Mouse (Mus musculus): ENCODE measurements around the gene Fat3. TPM values are rescaled to one million over a fixed set of nuclear protein-coding genes. Genes with fewer than 3 reads are reported as not detected.

Fat3 gene
- polyA plus RNA-seq, 1 experiment from 2014 or later = 0.93 TPM

DNA sequence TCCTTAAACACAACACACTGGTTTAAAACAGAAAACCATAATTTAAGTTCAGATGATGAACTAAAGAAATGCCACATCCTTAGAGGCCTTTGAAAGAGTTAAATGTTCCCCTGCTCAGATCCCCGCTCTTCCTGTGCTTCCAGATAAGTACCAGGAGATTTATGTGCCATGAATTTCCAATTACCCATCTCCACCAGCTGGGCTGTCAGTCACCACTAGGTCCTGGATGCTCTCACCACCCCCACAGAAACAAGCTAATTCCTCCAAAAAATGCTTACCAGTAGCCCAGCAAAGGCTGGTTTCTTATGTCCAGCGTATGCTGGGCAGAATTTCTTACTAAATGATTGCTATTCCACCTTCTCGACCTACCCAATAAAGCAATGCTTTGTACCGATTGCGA lies 72.5 kb downstream of the Fat3 start:
- no peaks in the 10 kb centered on the region for H3K36me3 ChIP-seq (ENCODE audit: control insufficient read depth, insufficient read depth, low read length)
- ATAC-seq (ENCODE audit: low FRiP score, low TSS enrichment) (no peak), DNase-seq (ENCODE audit: low spot score) (no peak)
- no peaks in the 10 kb centered on the region for H3K9me3 ChIP-seq (ENCODE audit: control insufficient read depth, low read length)
- TF ChIP-seq EP300 (optimal IDR thresholded peaks at IDR 0.05) = no peak
- no peak for TF ChIP-seq CTCF (IDR thresholded peaks at IDR 0.05; ENCODE audit: low read depth)
- H3K27me3 ChIP-seq (ENCODE audit: control insufficient read depth, insufficient read depth, low read length) = no peaks in the 10 kb centered on the region
- no peak overlapping the region for H3K9ac ChIP-seq (ENCODE audit: low read length)
- H3K27ac ChIP-seq (replicated peaks) = no peak overlapping the region
- H3K4me1 ChIP-seq (replicated peaks; ENCODE audit: control insufficient read depth, insufficient read depth) = no peaks in the 10 kb centered on the region
- H3K4me2 ChIP-seq (replicated peaks; ENCODE audit: low read depth) = no peak overlapping the region
- 78% methylated on average over 5 of the region's 5 CpGs for WGBS
- H3K4me3 ChIP-seq (ENCODE audit: low read depth, low read length) = no peak overlapping the region

GRCm38 (mm10) chr9:16422707-16423106 lies 78.4 kb downstream of the Fat3 start:
- ATAC-seq (ENCODE audit: low FRiP score, low TSS enrichment) = no peak
- no peaks in the 10 kb centered on the region for H3K27me3 ChIP-seq (ENCODE audit: control insufficient read depth, insufficient read depth, low read length)
- DNase-seq (ENCODE audit: low spot score) = no peak
- no peak overlapping the region for H3K4me2 ChIP-seq (replicated peaks; ENCODE audit: low read depth)
- TF ChIP-seq CTCF (IDR thresholded peaks at IDR 0.05; ENCODE audit: low read depth) (no peak), EP300 (optimal IDR thresholded peaks at IDR 0.05) (no peak)
- H3K4me3 ChIP-seq (ENCODE audit: low read depth, low read length) = no peak overlapping the region
- no peaks in the 10 kb centered on the region for H3K9me3 ChIP-seq (ENCODE audit: control insufficient read depth, low read length)
- 72% methylated on average over 2 of the region's 2 CpGs for WGBS
- no peaks in the 10 kb centered on the region for H3K36me3 ChIP-seq (ENCODE audit: control insufficient read depth, insufficient read depth, low read length)
- no peak overlapping the region for H3K27ac ChIP-seq (replicated peaks)
- H3K4me1 ChIP-seq (replicated peaks; ENCODE audit: control insufficient read depth, insufficient read depth) = no peaks in the 10 kb centered on the region
- no peak overlapping the region for H3K9ac ChIP-seq (ENCODE audit: low read length)

GRCm38 (mm10) chr9:16402815-16403214 lies 98.3 kb downstream of the Fat3 start:
- no peak for ATAC-seq (ENCODE audit: low FRiP score, low TSS enrichment)
- H3K4me3 ChIP-seq (ENCODE audit: low read depth, low read length) = no peak overlapping the region
- H3K4me2 ChIP-seq (replicated peaks; ENCODE audit: low read depth) = no peak overlapping the region
- H3K27me3 ChIP-seq (ENCODE audit: control insufficient read depth, insufficient read depth, low read length) = no peaks in the 10 kb centered on the region
- no peak overlapping the region for H3K9ac ChIP-seq (ENCODE audit: low read length)
- H3K36me3 ChIP-seq (ENCODE audit: control insufficient read depth, insufficient read depth, low read length) = no peaks in the 10 kb centered on the region
- no peak overlapping the region for H3K27ac ChIP-seq (replicated peaks)
- no peak for DNase-seq (ENCODE audit: low spot score)
- WGBS = 59% methylated on average over 3 of the region's 3 CpGs
- no peaks in the 10 kb centered on the region for H3K9me3 ChIP-seq (ENCODE audit: control insufficient read depth, low read length)
- no peaks in the 10 kb centered on the region for H3K4me1 ChIP-seq (replicated peaks; ENCODE audit: control insufficient read depth, insufficient read depth)
- TF ChIP-seq CTCF (IDR thresholded peaks at IDR 0.05; ENCODE audit: low read depth) (no peak), EP300 (optimal IDR thresholded peaks at IDR 0.05) (no peak)

DNA sequence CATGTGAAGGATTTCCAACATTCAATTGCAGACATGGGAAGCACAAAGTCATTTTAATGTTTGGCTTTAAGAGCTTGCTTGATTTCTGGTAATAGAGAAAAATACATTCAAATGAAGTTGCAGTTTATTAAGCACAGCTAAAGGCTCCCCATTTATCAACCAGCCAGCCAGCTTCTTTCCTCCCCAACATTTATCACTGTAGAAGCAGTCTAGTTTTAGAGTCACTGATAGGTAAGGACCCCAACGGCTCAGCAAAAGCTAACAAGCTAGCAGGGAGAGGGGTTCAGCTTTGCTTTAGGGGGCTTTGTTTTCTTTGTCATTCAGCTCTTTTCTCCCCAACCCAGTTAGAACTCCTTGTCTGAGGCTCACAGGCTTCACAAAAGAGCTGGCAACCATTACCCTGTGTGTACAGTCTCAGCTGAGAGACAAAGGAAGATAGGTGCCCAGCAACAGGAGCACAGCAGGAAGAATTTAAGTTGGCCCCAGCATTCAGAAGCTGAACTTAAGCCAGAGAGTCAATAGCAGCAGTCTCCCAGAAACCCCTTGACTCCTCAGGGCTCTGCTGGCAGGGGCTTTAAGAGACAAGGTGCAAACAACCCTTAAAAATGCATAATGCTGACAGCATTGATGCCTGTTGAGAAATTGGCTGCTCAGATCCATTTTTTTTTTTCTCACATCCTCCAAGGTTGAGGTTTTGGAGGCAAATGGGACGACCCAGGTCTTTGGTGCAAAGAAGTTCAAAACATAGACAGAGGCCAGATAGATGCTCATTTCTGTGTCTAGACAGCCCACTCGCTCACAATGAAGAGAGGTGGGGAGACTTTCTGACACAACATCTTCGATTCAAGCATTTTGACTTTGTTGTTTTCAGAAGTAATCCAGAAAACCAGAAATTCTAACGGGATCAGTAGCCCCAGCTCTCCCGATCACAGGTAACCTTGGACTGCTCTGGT lies 102.1 kb downstream of the Fat3 start:
- Histone ChIP-seq H3K4me2 (replicated peaks; ENCODE audit: low read depth) (no peak overlapping the region), H3K36me3 (ENCODE audit: control insufficient read depth, insufficient read depth, low read length) (no peaks in the 10 kb centered on the region), H3K4me1 (replicated peaks; ENCODE audit: control insufficient read depth, insufficient read depth) (no peaks in the 10 kb centered on the region), H3K27ac (replicated peaks) (no peak overlapping the region), H3K27me3 (ENCODE audit: control insufficient read depth, insufficient read depth, low read length) (no peaks in the 10 kb centered on the region), H3K9me3 (ENCODE audit: control insufficient read depth, low read length) (no peaks in the 10 kb centered on the region), H3K4me3 (ENCODE audit: low read depth, low read length) (no peak overlapping the region), H3K9ac (ENCODE audit: low read length) (no peak overlapping the region)
- no peak for TF ChIP-seq EP300 (optimal IDR thresholded peaks at IDR 0.05)
- no peak for TF ChIP-seq CTCF (IDR thresholded peaks at IDR 0.05; ENCODE audit: low read depth)
- WGBS = 55% methylated on average over 6 of the region's 6 CpGs
- DNase-seq (ENCODE audit: low spot score) (no peak), ATAC-seq (ENCODE audit: low FRiP score, low TSS enrichment) (no peak)

DNA sequence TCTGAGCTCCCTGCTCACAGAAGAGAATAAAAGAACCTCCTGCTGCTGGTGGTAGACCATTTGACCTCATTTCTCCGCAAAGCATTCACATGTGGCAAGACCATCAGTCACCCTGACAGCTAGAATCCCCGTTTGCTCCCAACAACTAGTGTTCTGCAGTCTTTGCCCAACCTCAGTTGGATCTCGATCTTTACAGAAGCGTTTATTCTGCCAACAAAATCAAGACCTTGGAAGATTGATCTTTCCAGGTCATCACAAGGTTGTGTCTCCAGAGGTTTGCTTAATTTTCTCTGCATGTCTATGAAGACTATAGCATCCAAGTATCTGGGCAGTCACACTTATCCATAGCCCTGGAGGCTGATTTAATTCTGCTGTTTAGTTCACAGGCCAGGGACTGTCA lies 111.9 kb downstream of the Fat3 start:
- whole genome bisulfite sequencing = 16% methylated on average over 4 of the region's 4 CpGs

GRCm38 (mm10) chr9:16387527-16387926 lies 113.6 kb downstream of the Fat3 start:
- Histone ChIP-seq H3K9me3 (ENCODE audit: control insufficient read depth, low read length) (no peaks in the 10 kb centered on the region), H3K27me3 (ENCODE audit: control insufficient read depth, insufficient read depth, low read length) (no peaks in the 10 kb centered on the region), H3K36me3 (ENCODE audit: control insufficient read depth, insufficient read depth, low read length) (no peaks in the 10 kb centered on the region), H3K4me1 (replicated peaks; ENCODE audit: control insufficient read depth, insufficient read depth) (no peaks in the 10 kb centered on the region), H3K9ac (ENCODE audit: low read length) (no peak overlapping the region), H3K27ac (replicated peaks) (no peak overlapping the region), H3K4me3 (ENCODE audit: low read depth, low read length) (no peak overlapping the region), H3K4me2 (replicated peaks; ENCODE audit: low read depth) (no peak overlapping the region)
- ATAC-seq (ENCODE audit: low FRiP score, low TSS enrichment) (no peak), DNase-seq (ENCODE audit: low spot score) (no peak)
- TF ChIP-seq EP300 (optimal IDR thresholded peaks at IDR 0.05) (no peak), CTCF (IDR thresholded peaks at IDR 0.05; ENCODE audit: low read depth) (no peak)

More for the DNA sequence above, 111.9 kb downstream of the Fat3 start:
- TF ChIP-seq CTCF (IDR thresholded peaks at IDR 0.05; ENCODE audit: low read depth) (no peak), EP300 (optimal IDR thresholded peaks at IDR 0.05) (no peak)
- Histone ChIP-seq H3K4me3 (ENCODE audit: low read depth, low read length) (no peak overlapping the region), H3K27me3 (ENCODE audit: control insufficient read depth, insufficient read depth, low read length) (no peaks in the 10 kb centered on the region), H3K36me3 (ENCODE audit: control insufficient read depth, insufficient read depth, low read length) (no peaks in the 10 kb centered on the region), H3K9ac (ENCODE audit: low read length) (no peak overlapping the region), H3K4me2 (replicated peaks; ENCODE audit: low read depth) (no peak overlapping the region), H3K4me1 (replicated peaks; ENCODE audit: control insufficient read depth, insufficient read depth) (no peaks in the 10 kb centered on the region), H3K27ac (replicated peaks) (no peak overlapping the region), H3K9me3 (ENCODE audit: control insufficient read depth, low read length) (no peaks in the 10 kb centered on the region)
- ATAC-seq (ENCODE audit: low FRiP score, low TSS enrichment) (no peak), DNase-seq (ENCODE audit: low spot score) (no peak)
